Mouse (Mus musculus) subcutaneous adipose tissue, adult 2 months (tissue): Measurements from ENCODE around the gene Oma1. TPM values are rescaled to one million over a fixed set of nuclear protein-coding genes. Genes with fewer than 3 reads are reported as not detected.

Source experiments
- polyA plus RNA-seq: library from polyadenylated mRNA; depleted of rRNA; stranded (reverse); fragments of >200 nt; gene quantifications from 2 replicates; pipeline ENCODE4 v1.2.3, GENCODE M21; 2012; ENCODE audit warnings: low replicate concordance; rRNA removed

The Oma1 gene
- 10.4 and 12.3 TPM in 2 replicates for polyA plus RNA-seq

GRCm38 (mm10) chr4:103313587-103314525 lies at the start of gene Oma1:
Oma1 (plus strand) TSS chr4:103313812.

GRCm38 (mm10) chr4:103290763-103291162 lies 22.8 kb upstream of the Oma1 start, which contains the start of gene 4921539E11Rik:
4921539E11Rik (minus strand) TSS chr4:103290863.

Other genes with a start within 250 kb of the Oma1 start
- 10.5 and 12.9 TPM in 2 replicates for gene Mier1, start 199.4 kb upstream of the Oma1 start, polyA plus RNA-seq
- 1.4 and 2.2 TPM in 2 replicates for gene Wdr78, start 199.3 kb upstream of the Oma1 start, polyA plus RNA-seq
- gene Slc35d1, start 98.6 kb upstream of the Oma1 start, polyA plus RNA-seq: 3.3 and 5.5 TPM in 2 replicates
- gene 4921539E11Rik, start 22.9 kb upstream of the Oma1 start, polyA plus RNA-seq: not detected in 2 replicates